Mouse (Mus musculus) heart, adult 2 months (tissue): ENCODE data around the gene Gm10130.

Source experiments
- CTCF ChIP-seq: fragments of 200-600 bp; IDR thresholded peaks from 2 replicates; pipeline ENCODE4 v1.8.1; 2022; ENCODE audit warnings: antibody characterized with exemption, mild to moderate bottlenecking, moderate library complexity
- POLR2A ChIP-seq: fragments of 200-500 bp; IDR thresholded peaks from 2 replicates; pipeline ENCODE4 v1.6.1; 2011; ENCODE audit warnings: mild to moderate bottlenecking, low read depth, low read length, control low read depth; ENCODE audit not compliant: insufficient read depth

GRCm38 (mm10) chr2:150362878-150363229 lies 39.4 kb downstream of the Gm10130 start:
- TF ChIP-seq POLR2A (no peak), CTCF (no peak)
